In the genomic region with DNA sequence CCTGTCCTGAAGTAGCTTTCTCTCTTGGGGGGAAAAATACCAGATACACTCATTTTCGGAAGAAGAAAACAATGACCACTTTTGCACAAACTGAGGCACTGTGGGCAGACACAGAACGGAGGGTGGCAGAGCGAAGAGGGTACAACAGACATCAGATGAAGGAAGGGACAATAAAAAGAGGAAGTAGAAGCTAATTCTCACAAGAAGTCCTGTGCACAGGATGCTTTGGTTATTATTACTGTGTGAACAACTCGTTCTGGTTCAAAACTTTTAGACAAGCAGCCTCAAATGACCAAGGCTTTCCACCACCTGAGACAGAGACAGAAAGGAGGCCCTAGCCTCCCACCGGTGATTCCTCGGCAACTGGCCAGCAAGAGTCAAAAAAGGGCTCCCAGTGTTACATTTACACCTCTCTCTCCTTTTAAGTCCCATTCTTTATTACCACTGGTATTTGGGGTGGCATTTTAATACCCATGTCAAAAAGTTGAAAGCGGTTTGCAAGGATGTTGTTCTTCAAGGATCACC, we compare ENCODE assay signal across 39 mouse cellular contexts. TPM values are rescaled to one million over a fixed set of nuclear protein-coding genes. Genes with fewer than 3 reads are reported as not detected.
DNase-seq lines count a peak whose midpoint lies in the region; ATAC-seq lines count a peak whose summit lies in the region.
"Had no signal": no experiment of that assay in that cellular context is flagged by ENCODE, and none has a peak within 500 bp of the region (broad histone marks: within the 10 kb centered on the region; RNA-seq: fewer than 3 reads in every experiment).

No protein-coding gene starts in this region.

- no peak overlapping the region for H3K9ac ChIP-seq in heart, embryonic 11.5 days (ENCODE audit: low read depth, low read length)
- H3K9ac ChIP-seq: embryonic facial prominence, embryonic 13.5 days; heart, embryonic 15.5 days; hindbrain, embryonic 12.5 days; intestine, embryonic 15.5 days; limb, embryonic 13.5 days; liver, embryonic 12.5 days; liver, postnatal 0 days; neural tube, embryonic 12.5 days had no signal

- WGBS in heart, embryonic 11.5 days (ENCODE audit: insufficient replicate concordance): 76% methylated on average over 7 of the region's 7 CpGs

- no peak overlapping the region for H3K27ac ChIP-seq in heart, embryonic 11.5 days (ENCODE audit: low read depth, low read length)
- H3K27ac ChIP-seq: embryonic facial prominence, embryonic 13.5 days; heart, embryonic 15.5 days; hindbrain, embryonic 12.5 days; hindbrain, postnatal 0 days; intestine, embryonic 15.5 days; limb, embryonic 13.5 days; liver, embryonic 12.5 days; neural tube, embryonic 12.5 days had no signal

- no peaks in the 10 kb centered on the region for H3K9me3 ChIP-seq in heart, embryonic 11.5 days (replicated peaks; ENCODE audit: control insufficient read depth, low read length)
- H3K9me3 ChIP-seq: embryonic facial prominence, embryonic 13.5 days; heart, embryonic 15.5 days; hindbrain, embryonic 12.5 days; intestine, embryonic 15.5 days; limb, embryonic 13.5 days; liver, embryonic 12.5 days; neural tube, embryonic 12.5 days had no signal

- no peaks in the 10 kb centered on the region for H3K36me3 ChIP-seq in heart, embryonic 11.5 days (ENCODE audit: control insufficient read depth, insufficient read depth, low read length)
- H3K36me3 ChIP-seq: embryonic facial prominence, embryonic 13.5 days; heart, embryonic 15.5 days; hindbrain, embryonic 12.5 days; intestine, embryonic 15.5 days; limb, embryonic 13.5 days; liver, embryonic 12.5 days; neural tube, embryonic 12.5 days had no signal

- H3K4me1 ChIP-seq in heart, embryonic 11.5 days (ENCODE audit: control insufficient read depth, insufficient read depth, low read length): peaks cover 8% of the 10 kb centered on the region
- H3K4me1 ChIP-seq: intestine, embryonic 15.5 days; liver, embryonic 12.5 days had no signal

- H3K27me3 ChIP-seq in heart, embryonic 11.5 days (ENCODE audit: control insufficient read depth, insufficient read depth, low read length): no peaks in the 10 kb centered on the region
- H3K27me3 ChIP-seq: embryonic facial prominence, embryonic 13.5 days; heart, embryonic 15.5 days; hindbrain, embryonic 12.5 days; intestine, embryonic 15.5 days; limb, embryonic 13.5 days; liver, embryonic 12.5 days; neural tube, embryonic 12.5 days had no signal

- no peak overlapping the region for H3K4me2 ChIP-seq in heart, embryonic 11.5 days
- H3K4me2 ChIP-seq: embryonic facial prominence, embryonic 13.5 days; heart, embryonic 15.5 days; hindbrain, embryonic 12.5 days; intestine, embryonic 15.5 days; limb, embryonic 13.5 days; liver, embryonic 12.5 days; midbrain, embryonic 11.5 days; neural tube, embryonic 12.5 days had no signal

- H3K4me3 ChIP-seq in heart, embryonic 11.5 days (ENCODE audit: low read depth, low read length): no peak overlapping the region
- H3K4me3 ChIP-seq: embryonic facial prominence, embryonic 13.5 days; erythroblast, embryonic 14.5 days; heart, embryonic 15.5 days; hindbrain, embryonic 12.5 days; intestine, embryonic 15.5 days; limb, embryonic 13.5 days; liver, embryonic 12.5 days; myocyte; neural tube, embryonic 12.5 days had no signal

- ATAC-seq in heart, embryonic 11.5 days (replicated peaks; ENCODE audit: insufficient number of reproducible peaks, low FRiP score, low TSS enrichment): no peak
- peak; percentile 71 for ATAC-seq in granulocyte monocyte progenitor cell, adult 5-6 weeks (replicated peaks; ENCODE audit: poor library complexity, severe bottlenecking)
- ATAC-seq in neutrophil, adult 5-6 weeks (ENCODE audit: extremely low read depth, insufficient number of reproducible peaks, low FRiP score, poor library complexity, severe bottlenecking): peak; percentile 81
- no peak for ATAC-seq in frontal cortex, adult (ENCODE audit: low TSS enrichment)
- ATAC-seq: forebrain, embryonic 16.5 days; hindbrain, postnatal 0 days; intestine, embryonic 15.5 days; liver, embryonic 12.5 days; liver, postnatal 0 days; lung, postnatal 0 days; midbrain, embryonic 16.5 days had no signal

- peak; percentile 82 for DNase-seq in heart, adult 11 months
- DNase-seq in A20 (ENCODE audit: low read depth, low spot score): peak; percentile 84
- no peak for DNase-seq in left cerebral cortex, adult 9 months (ENCODE audit: low spot score in 2 of 2)
- DNase-seq: adrenal gland, postnatal 14 days; cerebellum, adult 11-12 months; cerebellum, adult 9-11 months; kidney, adult 9 months; kidney, postnatal 14 days; liver, postnatal 0 days; right cerebral cortex, postnatal 14 days; thymus, postnatal 14 days had no signal

RNA-seq across cellular contexts. Expression of gene Msgn1, which starts 9.0 kb away (rescaled TPM):
- polyA plus RNA-seq in heart, embryonic 11.5 days (2014; fragmentation: Nextera tagmentation; extraction: Ambion mirVana): not detected in 2 replicates
- not detected in 2 replicates for total RNA-seq in granulocyte monocyte progenitor cell, adult 5-6 weeks (2014; fragmentation: Nextera tagmentation)
- not detected in 2 replicates for total RNA-seq in granulocyte monocyte progenitor cell, adult 5-6 weeks (2017)
- 2.2 TPM in 1 of 2 replicates, not detected in the other for total RNA-seq in neutrophil, adult 5-6 weeks (2017)
- total RNA-seq: adrenal gland, postnatal 14 days; gastrocnemius, adult 8-10 months; gastrocnemius, postnatal 4 days; heart, postnatal 25 days; hindbrain, postnatal 0 days; layer of hippocampus, postnatal 10 days; left cerebral cortex, adult 18-20 months; left cerebral cortex, postnatal 36 days had no signal
- polyA plus RNA-seq: embryonic facial prominence, embryonic 13.5 days; erythroblast, embryonic 14.5 days; forebrain, embryonic 11.5 days; forebrain, embryonic 16.5 days; heart, embryonic 15.5 days; hindbrain, embryonic 12.5 days; hindbrain, postnatal 0 days; intestine, embryonic 15.5 days; limb, embryonic 13.5 days; liver, embryonic 12.5 days; liver, postnatal 0 days; lung, postnatal 0 days; midbrain, embryonic 11.5 days; midbrain, embryonic 16.5 days; myocyte; neural tube, embryonic 12.5 days; small intestine, adult 2 months; stomach, embryonic 16.5 days; urinary bladder, adult 2 months had no signal

RNA-seq across cellular contexts. Expression of gene Gen1, which starts 47.8 kb away (rescaled TPM):
- 8.8 and 17.8 TPM in 2 replicates for polyA plus RNA-seq in heart, embryonic 11.5 days (2014; fragmentation: Nextera tagmentation; extraction: Ambion mirVana)
- 10.7 and 13.0 TPM in 2 replicates for total RNA-seq in granulocyte monocyte progenitor cell, adult 5-6 weeks (2014; fragmentation: Nextera tagmentation)
- 20.8 and 20.9 TPM in 2 replicates for total RNA-seq in granulocyte monocyte progenitor cell, adult 5-6 weeks (2017)
- total RNA-seq in neutrophil, adult 5-6 weeks (2017): 1.2 and 1.4 TPM in 2 replicates

RNA-seq across cellular contexts. Expression of gene Smc6, which starts 47.9 kb away (rescaled TPM):
- polyA plus RNA-seq in heart, embryonic 11.5 days (2014; fragmentation: Nextera tagmentation; extraction: Ambion mirVana): 87.6 and 111 TPM in 2 replicates
- total RNA-seq in granulocyte monocyte progenitor cell, adult 5-6 weeks (2014; fragmentation: Nextera tagmentation): 72.0 and 77.1 TPM in 2 replicates
- 91.5 and 124 TPM in 2 replicates for total RNA-seq in granulocyte monocyte progenitor cell, adult 5-6 weeks (2017)
- 101 and 102 TPM in 2 replicates for total RNA-seq in neutrophil, adult 5-6 weeks (2017)

Comparison
In these comparisons a context has a peak if more than half of its experiments do, and no peak if none do; other contexts are left out.
1. DNase-seq: peak in heart, adult 11 months (single experiment) and A20 (single experiment); none in left cerebral cortex, adult 9 months (0 of 2).
2. ATAC-seq: peak in granulocyte monocyte progenitor cell, adult 5-6 weeks (single experiment) and neutrophil, adult 5-6 weeks (single experiment); none in heart, embryonic 11.5 days (single experiment) and frontal cortex, adult (single experiment).